Comparison of ENCODE assay signal across 13 mouse cellular contexts in genomic region chr8:118062736-118063135, GRCm38 (mm10).
"Had no signal": no experiment of that assay in that cellular context is flagged by ENCODE, and none has a peak within 500 bp of the region (broad histone marks: within the 10 kb centered on the region; RNA-seq: fewer than 3 reads in every experiment).

No protein-coding gene starts in this region.

- DNase-seq: gastrocnemius, postnatal 14 days; gastrocnemius, postnatal 36 days; heart, adult 18-20 months; heart, postnatal 10 days; heart, postnatal 36 days; kidney, adult 11 months; kidney, adult 2 months; kidney, adult 9 months; kidney, postnatal 14 days; kidney, postnatal 36 days; layer of hippocampus, adult 9-11 months; layer of hippocampus, postnatal 36 days; left cerebral cortex, postnatal 4 days had no signal
